9 mouse cellular contexts compared by ENCODE assay signal in the genomic region with DNA sequence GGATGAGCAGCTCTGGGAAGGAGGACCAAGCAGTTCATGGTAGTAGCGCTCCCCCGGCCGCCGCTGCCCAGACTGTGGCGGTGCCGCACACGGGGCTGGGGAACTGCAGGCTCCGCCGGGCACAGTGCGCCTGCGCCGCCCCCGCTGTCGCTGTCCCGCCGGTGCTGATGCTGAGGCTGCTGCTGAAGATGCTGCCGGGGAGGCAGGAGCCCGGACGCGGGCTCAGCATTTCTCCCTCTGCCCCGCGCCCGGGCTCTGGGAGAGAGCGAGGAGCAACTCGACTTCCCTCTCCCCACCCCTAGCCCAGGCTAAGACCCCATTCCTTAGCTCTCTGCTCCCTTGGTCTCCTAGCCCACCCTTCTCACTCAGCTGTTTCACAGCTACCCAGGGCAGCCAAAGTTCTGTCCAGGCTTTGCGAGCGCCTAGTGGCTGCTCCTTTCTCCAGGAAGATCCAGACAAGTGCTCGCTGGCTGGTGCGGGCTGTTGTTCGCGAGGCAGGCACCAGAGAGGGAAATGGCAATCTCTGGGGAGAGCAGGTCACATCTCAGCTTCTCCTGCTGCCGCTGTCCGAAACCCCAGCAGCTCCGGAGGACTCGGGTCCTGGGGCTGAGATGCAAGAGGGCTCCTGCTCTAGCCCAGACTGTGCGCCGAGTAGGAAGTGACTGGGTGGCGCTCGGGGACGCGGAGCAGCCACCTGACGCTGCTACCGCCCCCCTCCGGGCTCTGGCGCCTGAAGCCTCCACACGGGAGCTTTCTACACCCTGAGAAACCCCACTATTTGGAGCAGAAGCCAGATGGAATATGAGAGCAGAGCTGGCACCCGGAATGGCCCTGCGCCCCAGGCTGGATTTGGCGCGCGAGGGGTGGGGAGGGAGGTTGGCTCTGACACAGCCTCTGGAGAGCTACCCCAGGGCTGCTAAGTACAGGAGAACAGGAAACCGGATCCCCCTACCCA. TPM values are rescaled to one million over a fixed set of nuclear protein-coding genes. Genes with fewer than 3 reads are reported as not detected.
DNase-seq lines count a peak whose midpoint lies in the region; ATAC-seq and TF ChIP-seq lines count a peak whose summit lies in the region.
"Had no signal": no experiment of that assay in that cellular context is flagged by ENCODE, and none has a peak within 500 bp of the region (broad histone marks: within the 10 kb centered on the region; RNA-seq: fewer than 3 reads in every experiment).

A gene (minus strand): TSS at position 642 of the 955 bp plus-strand sequence.

- peak within 1 kb of the TSS; percentile 40 for H3K4me3 ChIP-seq in heart, embryonic 15.5 days
- H3K4me3 ChIP-seq in embryonic facial prominence, embryonic 15.5 days (replicated peaks) = peak within 1 kb of the TSS; percentile 42
- peak within 1 kb of the TSS; percentile 63 for H3K4me3 ChIP-seq in hindbrain, embryonic 12.5 days
- H3K4me3 ChIP-seq in olfactory bulb, adult 2 months (ENCODE audit: insufficient read depth, low read depth, low read length) = peak within 1 kb of the TSS; percentile 84

- H3K4me1 ChIP-seq in heart, embryonic 15.5 days (replicated peaks) = peaks cover 15% of the 10 kb centered on the region
- peaks cover 21% of the 10 kb centered on the region for H3K4me1 ChIP-seq in embryonic facial prominence, embryonic 15.5 days
- peaks cover 14% of the 10 kb centered on the region for H3K4me1 ChIP-seq in hindbrain, embryonic 12.5 days
- peaks cover 2% of the 10 kb centered on the region for H3K4me1 ChIP-seq in olfactory bulb, adult 2 months (ENCODE audit: control insufficient read depth, insufficient read depth, low read length)

- H3K36me3 ChIP-seq in heart, embryonic 15.5 days = no peaks in the 10 kb centered on the region
- H3K36me3 ChIP-seq in embryonic facial prominence, embryonic 15.5 days = no peaks in the 10 kb centered on the region
- H3K36me3 ChIP-seq in hindbrain, embryonic 12.5 days = no peaks in the 10 kb centered on the region

- peak; percentile 45 for TF ChIP-seq POLR2A in olfactory bulb, adult 2 months (IDR thresholded peaks at IDR 0.05; ENCODE audit: insufficient read depth, low read depth, low read length)

- ATAC-seq in heart, embryonic 15.5 days (replicated peaks; ENCODE audit: insufficient number of reproducible peaks, insufficient read depth, low FRiP score, low read depth) = 0 out of 2 replicates have a peak, but pooled peaks have one; percentile 47
- ATAC-seq in embryonic facial prominence, embryonic 15.5 days (ENCODE audit: insufficient number of reproducible peaks, low FRiP score, low TSS enrichment, low read depth) = peak; percentile 84
- peak; percentile 97 for ATAC-seq in hindbrain, embryonic 12.5 days (ENCODE audit: low FRiP score)
- ATAC-seq in monocyte, adult 5-6 weeks (replicated peaks; ENCODE audit: insufficient number of reproducible peaks, low FRiP score, low TSS enrichment, poor library complexity, severe bottlenecking) = no peak
- ATAC-seq: Patski had no signal

- no peaks in the 10 kb centered on the region for H3K9me3 ChIP-seq in heart, embryonic 15.5 days (replicated peaks)
- H3K9me3 ChIP-seq in embryonic facial prominence, embryonic 15.5 days (replicated peaks) = no peaks in the 10 kb centered on the region
- H3K9me3 ChIP-seq in hindbrain, embryonic 12.5 days (replicated peaks) = no peaks in the 10 kb centered on the region

- DNase-seq in heart, postnatal 36 days = no peak
- peak; percentile 70 for DNase-seq in NIH3T3 (ENCODE audit: low read depth)
- peak; percentile 77 to 82 for DNase-seq in left cerebral cortex, postnatal 25 days (ENCODE audit: low spot score in 2 of 2)

- peak within 1 kb of the TSS; percentile 64 for H3K4me2 ChIP-seq in heart, embryonic 15.5 days
- peak within 1 kb of the TSS; percentile 77 for H3K4me2 ChIP-seq in embryonic facial prominence, embryonic 15.5 days (replicated peaks)
- H3K4me2 ChIP-seq in hindbrain, embryonic 12.5 days (replicated peaks) = peak within 1 kb of the TSS; percentile 91

- no peak within 1 kb of the TSS for H3K9ac ChIP-seq in heart, embryonic 15.5 days
- no peak within 1 kb of the TSS for H3K9ac ChIP-seq in embryonic facial prominence, embryonic 15.5 days
- H3K9ac ChIP-seq in hindbrain, embryonic 12.5 days = peak within 1 kb of the TSS; percentile 70

- peaks cover 71% of the 10 kb centered on the region for H3K27me3 ChIP-seq in heart, embryonic 15.5 days
- H3K27me3 ChIP-seq in embryonic facial prominence, embryonic 15.5 days = peaks cover 54% of the 10 kb centered on the region
- peaks cover 16% of the 10 kb centered on the region; the same call in 1 of the 2 replicates for H3K27me3 ChIP-seq in hindbrain, embryonic 12.5 days

- TF ChIP-seq CTCF in olfactory bulb, adult 2 months (IDR thresholded peaks at IDR 0.05; ENCODE audit: insufficient read depth, low read depth, low read length) = no peak

- 1% methylated on average over 52 of the region's 52 CpGs for WGBS in heart, embryonic 15.5 days
- under 1% methylated on average over 52 of the region's 52 CpGs for WGBS in embryonic facial prominence, embryonic 15.5 days
- WGBS in hindbrain, embryonic 12.5 days = 1% methylated on average over 49 of the region's 52 CpGs
- under 1% methylated on average over 52 of the region's 52 CpGs for WGBS in olfactory bulb, adult 2 months

- no peak within 1 kb of the TSS for H3K27ac ChIP-seq in heart, embryonic 15.5 days
- H3K27ac ChIP-seq in embryonic facial prominence, embryonic 15.5 days (replicated peaks) = 0 out of 2 replicates have a peak within 1 kb of the TSS, but pooled peaks have one; percentile 17
- H3K27ac ChIP-seq in hindbrain, embryonic 12.5 days = peak within 1 kb of the TSS; percentile 69
- peak within 1 kb of the TSS; percentile 86 for H3K27ac ChIP-seq in olfactory bulb, adult 2 months (ENCODE audit: insufficient read depth, low read depth, low read length)

- intact Hi-C loops in heart, postnatal 36 days (cut with DNase I) = loop anchor here (10.0 kb wide), 1 partner anchor 218 kb away; no protein-coding TSS in a partner anchor
- intact Hi-C loops in left cerebral cortex, postnatal 25 days (cut with DNase I) = loop anchor here (10.0 kb wide), 1 partner anchor 222 kb away; no protein-coding TSS in a partner anchor

RNA-seq across cellular contexts. Expression of the gene that starts here (rescaled TPM):
- 0.05 TPM in 1 of 2 replicates, not detected in the other for polyA plus RNA-seq in heart, embryonic 15.5 days (2015; fragmentation: Nextera tagmentation; extraction: Ambion mirVana)
- not detected for total RNA-seq in heart, postnatal 36 days (2021)
- 0.30 and 0.39 TPM in 2 replicates for polyA plus RNA-seq in embryonic facial prominence, embryonic 15.5 days (2015; fragmentation: Nextera tagmentation; extraction: Ambion mirVana)
- polyA plus RNA-seq in hindbrain, embryonic 12.5 days (2016; fragmentation: Nextera tagmentation; extraction: Ambion mirVana) = 0.83 and 0.93 TPM in 2 replicates
- 10 to 100 TPM; 85.4 to 90.0 TPM for total RNA-seq in left cerebral cortex, postnatal 25 days (2021)
- not detected in 2 replicates for polyA plus RNA-seq in olfactory bulb, adult 2 months (2012; ENCODE audit: insufficient read depth, insufficient read length, low replicate concordance, missing spikeins)
- not detected in 3 replicates for total RNA-seq in monocyte, adult 5-6 weeks (2017)
- polyA plus RNA-seq: Patski had no signal

Comparison
In these comparisons a context has a peak if more than half of its experiments do, and no peak if none do; other contexts are left out.
1. RNA of the gene that starts here (total RNA-seq): 85.4 to 90.0 TPM in left cerebral cortex, postnatal 25 days; not detected in heart, postnatal 36 days and not detected in monocyte, adult 5-6 weeks; every median in the first group is over 10 times any median in the second.
2. Peak in ATAC-seq, H3K4me3 ChIP-seq and H3K4me2 ChIP-seq in heart, embryonic 15.5 days; RNA of the gene not detected or under 1 TPM.
3. Peak in ATAC-seq, H3K4me3 ChIP-seq, H3K27ac ChIP-seq and H3K4me2 ChIP-seq in embryonic facial prominence, embryonic 15.5 days; RNA of the gene not detected or under 1 TPM.
4. Peak in ATAC-seq, H3K4me3 ChIP-seq, H3K27ac ChIP-seq, H3K9ac ChIP-seq and H3K4me2 ChIP-seq in hindbrain, embryonic 12.5 days; RNA of the gene not detected or under 1 TPM.
5. DNase-seq: peak in NIH3T3 (single experiment) and left cerebral cortex, postnatal 25 days (2 of 2); none in heart, postnatal 36 days (0 of 2).
6. Peak in every context shown above with its lines, with median percentiles within 50 percentile points of each other: H3K4me2 ChIP-seq and H3K4me3 ChIP-seq.